Mouse (Mus musculus): Measurements from ENCODE around the gene Grb14.
A peak's percentile ranks its signal among the peaks of the same experiment; 100 is the strongest.

Gene Grb14

DNA sequence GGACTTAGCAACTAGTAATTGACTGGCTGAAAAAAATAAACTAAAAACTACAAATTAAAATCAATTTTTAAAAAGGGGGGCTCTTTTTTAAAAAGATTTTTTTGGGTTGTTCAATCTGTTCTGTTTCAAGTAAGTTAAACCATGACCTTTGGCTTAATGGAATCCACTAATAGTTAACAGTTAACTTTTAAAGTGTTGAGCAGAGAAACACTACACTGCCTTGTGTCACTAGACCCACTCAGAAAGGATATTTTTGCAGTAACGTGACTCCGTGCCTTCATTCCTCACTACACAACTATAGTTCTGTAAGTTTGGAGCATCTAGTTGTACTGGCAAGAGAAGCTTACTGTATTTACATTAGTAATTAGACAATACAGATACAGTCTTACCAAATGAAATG lies 50.2 kb downstream of the Grb14 start:
- no peak for DNase-seq (ENCODE audit: low spot score in 2 of 2)

- DNase-seq (ENCODE audit: low spot score in 2 of 2) = no peak
Measured at GRCm38 (mm10) chr2:64973819-64974441, 50.9 kb downstream of the Grb14 start.

GRCm38 (mm10) chr2:64973125-64973524 lies 51.7 kb downstream of the Grb14 start:
- DNase-seq (ENCODE audit: low spot score in 2 of 2) = no peak

DNA sequence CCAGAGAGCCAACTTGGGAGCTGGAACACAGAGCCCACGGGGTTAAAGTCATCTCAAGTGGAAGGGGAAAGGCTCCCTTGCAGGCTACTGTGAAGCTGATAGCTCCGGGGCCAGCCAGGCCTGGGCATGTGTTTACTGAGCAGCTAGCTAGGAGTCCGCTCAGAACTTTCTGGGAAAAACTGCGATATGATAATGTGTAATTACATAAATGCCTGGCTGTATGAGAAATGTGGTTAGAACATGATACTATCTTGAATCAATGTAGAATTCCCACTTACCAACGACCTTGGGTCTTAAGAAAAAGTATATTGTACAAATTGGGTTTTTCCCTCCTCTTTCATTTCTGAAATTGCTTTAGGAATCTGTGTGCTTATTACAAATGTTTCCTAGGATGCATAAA lies 53.0 kb downstream of the Grb14 start:
- DNase-seq (ENCODE audit: low spot score in 2 of 2) = no peak

GRCm38 (mm10) chr2:64970992-64971391 lies 53.8 kb downstream of the Grb14 start:
- no peak for DNase-seq (ENCODE audit: low spot score in 2 of 2)

GRCm38 (mm10) chr2:64966893-64967444 lies 57.8 kb downstream of the Grb14 start:
- DNase-seq (ENCODE audit: low spot score in 2 of 2) = no peak

DNA sequence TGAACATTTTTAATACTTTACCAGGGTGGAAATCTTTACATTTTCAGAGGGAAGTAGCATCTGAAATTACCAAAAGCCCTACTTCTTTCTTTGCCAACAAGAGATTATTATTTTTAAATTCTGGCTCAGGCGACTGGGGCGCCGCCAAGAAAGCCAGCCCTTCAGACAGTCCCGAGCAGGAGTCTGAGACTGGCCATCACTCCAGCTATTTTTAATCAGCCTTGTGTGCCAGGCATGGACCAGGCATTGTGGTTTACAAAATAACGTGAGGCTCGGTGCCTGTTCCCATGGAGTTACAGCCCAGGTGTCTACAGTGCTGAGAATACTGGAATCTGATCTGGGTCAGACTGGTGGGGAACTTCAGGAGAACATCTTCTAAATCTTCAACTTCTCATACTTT lies 58.5 kb downstream of the Grb14 start:
- no peak for DNase-seq (ENCODE audit: low spot score in 2 of 2)

GRCm38 (mm10) chr2:64965227-64965864 lies 59.4 kb downstream of the Grb14 start:
- DNase-seq (ENCODE audit: low spot score in 2 of 2) = peak in 1 of 2 experiments; percentile 9

DNA sequence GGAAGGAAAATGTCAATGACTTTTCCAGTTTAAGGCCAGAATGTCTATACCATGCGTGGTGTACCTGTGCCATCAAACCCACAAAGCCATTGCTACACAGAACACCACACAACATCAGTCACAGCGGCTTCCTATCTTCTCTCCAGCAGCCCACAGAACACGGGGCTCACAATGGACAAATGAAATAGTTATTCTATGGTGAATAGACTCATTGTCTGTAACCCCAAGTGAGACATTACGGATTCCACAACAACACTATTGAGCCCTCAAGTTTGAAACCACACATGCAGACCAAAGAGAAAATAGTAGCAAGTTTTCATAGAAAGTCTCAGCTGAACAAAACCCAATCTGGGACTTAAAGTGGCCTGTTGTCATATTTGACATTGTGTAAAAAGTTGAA lies 62.6 kb downstream of the Grb14 start:
- DNase-seq (ENCODE audit: low spot score in 2 of 2) = no peak

DNA sequence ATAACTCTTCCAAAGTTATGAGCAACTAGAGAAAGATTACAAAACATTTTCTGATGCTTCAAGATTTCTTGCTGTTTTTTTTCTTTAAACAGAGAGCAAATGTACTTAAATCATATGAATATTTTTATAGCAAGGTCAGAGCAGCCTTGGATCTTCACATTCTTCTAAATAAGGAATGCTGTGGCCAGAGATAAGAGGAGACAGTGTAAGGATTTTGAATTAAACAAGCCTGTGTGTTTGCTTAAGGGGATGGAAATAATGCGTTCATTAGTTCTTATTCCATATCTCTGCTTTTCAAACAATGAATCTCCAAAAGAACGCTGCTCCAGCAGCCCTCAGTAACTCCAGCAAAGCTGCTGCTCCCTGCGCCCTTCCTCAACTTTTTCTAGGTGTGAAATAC lies 63.4 kb downstream of the Grb14 start:
- no peak for DNase-seq (ENCODE audit: low spot score in 2 of 2)

- DNase-seq (ENCODE audit: low spot score in 2 of 2) = no peak
Measured at GRCm38 (mm10) chr2:64959657-64960056, 65.1 kb downstream of the Grb14 start.

- DNase-seq (ENCODE audit: low spot score in 2 of 2) = no peak
Measured at GRCm38 (mm10) chr2:64955441-64955840, 69.3 kb downstream of the Grb14 start.

- DNase-seq (ENCODE audit: low spot score in 2 of 2) = no peak
Measured at GRCm38 (mm10) chr2:64949210-64949609, 75.6 kb downstream of the Grb14 start.

GRCm38 (mm10) chr2:64948418-64949169 lies 76.2 kb downstream of the Grb14 start:
- no peak for DNase-seq (ENCODE audit: low spot score in 2 of 2)

- DNase-seq (ENCODE audit: low spot score in 2 of 2) = no peak
Measured at GRCm38 (mm10) chr2:64947484-64947883, 77.3 kb downstream of the Grb14 start.

DNA sequence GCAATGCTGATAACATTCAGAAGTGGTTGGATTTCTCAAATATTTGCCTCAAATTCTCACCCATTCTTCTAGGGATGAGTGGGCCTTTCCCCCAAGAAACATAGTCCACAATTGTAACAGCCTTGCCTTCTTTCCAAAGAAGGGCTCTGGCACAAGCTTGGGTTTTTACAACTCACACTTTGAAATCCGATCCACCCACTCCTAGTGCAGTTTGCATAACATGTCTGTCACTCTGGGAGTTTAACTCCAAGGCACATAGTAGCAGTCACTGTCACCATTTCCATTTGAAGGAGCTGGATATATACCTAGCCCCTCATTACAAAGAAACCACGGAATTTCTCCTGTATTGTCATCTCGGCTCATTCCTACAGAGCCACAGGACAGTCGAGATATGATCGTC lies 103.9 kb downstream of the Grb14 start:
- DNase-seq (ENCODE audit: low spot score in 2 of 2) = no peak

- no peak for DNase-seq (ENCODE audit: low spot score in 2 of 2)
Measured at GRCm38 (mm10) chr2:64915448-64915847, 109.3 kb downstream of the Grb14 start.

DNA sequence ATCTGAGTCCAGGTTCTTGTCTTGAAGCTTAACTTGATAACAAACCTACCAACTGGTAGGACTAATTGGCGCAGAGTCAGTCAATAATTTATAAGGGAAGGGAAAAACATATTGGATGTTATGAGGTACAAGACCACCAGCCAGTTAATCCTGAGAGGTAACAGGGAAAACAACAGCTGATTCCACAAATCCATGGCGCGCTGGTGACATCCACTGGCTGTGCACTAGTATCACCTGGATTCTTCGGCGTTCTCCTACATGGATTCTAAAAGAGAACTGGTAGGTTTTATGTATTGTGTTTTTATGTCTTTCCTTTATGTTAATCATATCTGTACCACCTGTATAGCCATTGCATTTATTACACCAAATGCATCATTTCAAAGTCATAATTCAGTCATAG lies 119.9 kb downstream of the Grb14 start:
- DNase-seq (ENCODE audit: low spot score in 2 of 2) = no peak

GRCm38 (mm10) chr2:64897844-64898243 lies 126.9 kb downstream of the Grb14 start:
- DNase-seq (ENCODE audit: low spot score in 2 of 2) = no peak

GRCm38 (mm10) chr2:64893233-64893632 lies 131.6 kb downstream of the Grb14 start:
- no peak for DNase-seq (ENCODE audit: low spot score in 2 of 2)

- DNase-seq (ENCODE audit: low spot score in 2 of 2) = no peak
Measured at GRCm38 (mm10) chr2:64887098-64887757, 137.6 kb downstream of the Grb14 start.

DNA sequence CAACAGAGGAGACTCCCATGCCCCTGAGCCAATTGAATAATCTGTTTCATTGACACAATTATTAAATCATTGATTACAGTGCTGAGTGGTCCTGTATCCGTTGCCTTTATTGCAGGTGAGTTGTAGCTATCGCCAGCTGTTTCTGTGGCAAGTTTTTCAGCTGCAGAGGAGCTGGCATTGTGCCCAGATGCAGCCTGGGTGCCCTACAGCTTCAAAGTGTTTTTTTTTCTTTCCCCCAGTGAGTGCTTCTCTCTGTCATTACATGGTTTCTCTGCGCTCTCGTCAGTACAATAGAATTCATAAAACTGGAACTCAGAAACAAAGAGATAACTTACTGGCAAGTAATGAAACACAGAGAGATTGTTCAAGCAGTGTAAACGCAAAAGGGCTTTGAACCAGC lies 139.1 kb downstream of the Grb14 start:
- no peak for DNase-seq (ENCODE audit: low spot score in 2 of 2)

Data from thymus, postnatal 10 days (tissue).